Mouse (Mus musculus) limb, embryonic 11.5 days (tissue): ENCODE data around the gene Scgb2b2. TPM values are rescaled to one million over a fixed set of nuclear protein-coding genes. Genes with fewer than 3 reads are reported as not detected.

ENCODE experiments used
- ATAC-seq: fragments of 200-750 bp; cut with Nextera tagmentation; 2 replicates; pipeline ENCODE4 v1.8.0; 2017; ENCODE audit warnings: low read depth; ENCODE audit not compliant: insufficient number of reproducible peaks, low FRiP score, low TSS enrichment
- DNase-seq: peaks from one replicate; pipeline ENCODE4 v3.0.0-alpha.2; 2015; ENCODE audit warnings: low spot score
- H3K27ac ChIP-seq: fragments of 300-500 bp; sonication (generic); replicated peaks from 2 replicates; pipeline ENCODE4 v1.5.1; 2014; ENCODE audit warnings: low read depth, mild to moderate bottlenecking, low read length
- H3K27me3 ChIP-seq: fragments of 300-500 bp; sonication (generic); 2 replicates; pipeline ENCODE4 v1.6.1; 2014; ENCODE audit warnings: mild to moderate bottlenecking, low read length, mixed read lengths; ENCODE audit not compliant: control insufficient read depth, insufficient read depth
- H3K36me3 ChIP-seq: fragments of 300-500 bp; sonication (generic); 2 replicates; pipeline ENCODE4 v1.6.1; 2014; ENCODE audit warnings: mild to moderate bottlenecking, low read length, moderate library complexity, mixed read lengths; ENCODE audit not compliant: control insufficient read depth, insufficient read depth
- H3K4me1 ChIP-seq: fragments of 300-500 bp; sonication (generic); 2 replicates; pipeline ENCODE4 v1.6.1; 2014; ENCODE audit warnings: low read length, mixed read lengths; ENCODE audit not compliant: control insufficient read depth, insufficient read depth
- H3K4me2 ChIP-seq: fragments of 300-500 bp; sonication (generic); 2 replicates; pipeline ENCODE4 v1.6.1; 2014; ENCODE audit warnings: low read depth, mild to moderate bottlenecking, moderate library complexity; ENCODE audit not compliant: severe bottlenecking
- H3K4me3 ChIP-seq: fragments of 300-500 bp; sonication (generic); 2 replicates; pipeline ENCODE4 v1.5.1; 2014; ENCODE audit warnings: low read depth, low read length
- H3K9ac ChIP-seq: fragments of 300-500 bp; sonication (generic); 2 replicates; pipeline ENCODE4 v1.6.1; 2014; ENCODE audit warnings: mild to moderate bottlenecking, low read length
- H3K9me3 ChIP-seq: fragments of 300-500 bp; sonication (generic); 2 replicates; pipeline ENCODE4 v1.6.1; 2016; ENCODE audit warnings: low read length; ENCODE audit not compliant: control insufficient read depth
- WGBS: fragments of 180-500 bp; shearing (Covaris S2); extraction: QIAGEN DNeasy Blood & Tissue Kit; methylation state at CpG from one replicate; pipeline ENCODE4 v1.1.7; 2014; 5-methylcytosine and 5-hydroxymethylcytosine counted together
- polyA plus RNA-seq: library from polyadenylated mRNA; unstranded; fragments of >200 nt; fragmentation: Nextera tagmentation; extraction: Ambion mirVana; gene quantifications from 2 replicates; pipeline ENCODE4 v1.2.1, GENCODE M21; 2014

The Scgb2b2 gene
- not detected in 2 replicates for polyA plus RNA-seq

- H3K4me3 ChIP-seq: no peak within 1 kb of the TSS
- H3K27me3 ChIP-seq: no peaks in the 10 kb centered on the region
- H3K4me2 ChIP-seq: no peak within 1 kb of the TSS
- no peak for ATAC-seq
- no peak for DNase-seq
- no peak within 1 kb of the TSS for H3K27ac ChIP-seq
- no peaks in the 10 kb centered on the region for H3K4me1 ChIP-seq
- H3K9ac ChIP-seq: no peak within 1 kb of the TSS
- peaks cover 2% of the 10 kb centered on the region; the same call in 1 of the 2 replicates for H3K9me3 ChIP-seq
- 91% methylated on average over 5 of the region's 5 CpGs for WGBS
- H3K36me3 ChIP-seq: no peaks in the 10 kb centered on the region
Measured at GRCm38 (mm10) chr7:31290208-31290607, at the start of gene Scgb2b2. TSS of gene Scgb2b2 (plus strand) at chr7:31290508.

DNA sequence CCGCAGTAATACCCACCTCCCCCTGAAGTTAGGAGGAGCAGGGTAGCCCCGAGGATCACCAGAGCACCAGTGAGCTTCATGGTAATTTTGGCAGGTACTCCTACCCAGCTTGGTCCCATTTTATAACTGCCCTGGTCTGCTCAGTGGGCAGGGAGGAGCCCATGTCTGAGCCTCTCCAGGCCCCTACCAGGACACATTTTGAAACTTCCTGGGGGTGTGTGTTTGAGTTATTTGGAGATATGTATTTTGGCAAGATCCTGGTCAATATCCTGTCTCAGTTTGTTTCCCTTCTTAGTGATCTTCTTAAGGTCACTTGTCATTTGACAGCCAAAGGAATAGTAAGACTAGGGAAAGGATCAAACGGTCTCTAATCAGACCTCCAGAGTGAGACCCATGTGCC lies 1.4 kb downstream of the Scgb2b2 start, which contains the start of gene Scgb1b2:
TSS of gene Scgb1b2 (minus strand) at position 101 of the 400 bp plus-strand sequence.
- no peaks in the 10 kb centered on the region for H3K36me3 ChIP-seq
- H3K4me1 ChIP-seq: no peaks in the 10 kb centered on the region
- H3K27me3 ChIP-seq: no peaks in the 10 kb centered on the region
- H3K9ac ChIP-seq: no peak within 1 kb of the TSS
- no peak within 1 kb of the TSS for H3K4me3 ChIP-seq
- no peak within 1 kb of the TSS for H3K27ac ChIP-seq
- no peak within 1 kb of the TSS for H3K4me2 ChIP-seq
- DNase-seq (no peak), ATAC-seq (no peak)
- 84% methylated on average over 3 of the region's 3 CpGs for WGBS
- peaks cover 2% of the 10 kb centered on the region; the same call in 1 of the 2 replicates for H3K9me3 ChIP-seq

Other genes starting within 250 kb of the Scgb2b2 start
- gene Fxyd5, start 248.0 kb upstream of the Scgb2b2 start, polyA plus RNA-seq: 10.8 and 11.5 TPM in 2 replicates
- 2.9 and 3.1 TPM in 2 replicates for gene Fxyd7, start 239.0 kb upstream of the Scgb2b2 start, polyA plus RNA-seq
- gene Fxyd1, start 233.3 kb upstream of the Scgb2b2 start, polyA plus RNA-seq: 12.5 and 13.7 TPM in 2 replicates
- gene Lgi4, start 231.2 kb upstream of the Scgb2b2 start, polyA plus RNA-seq: 0.10 and 0.23 TPM in 2 replicates
- gene Fxyd3, start 213.8 kb upstream of the Scgb2b2 start, polyA plus RNA-seq: 12.9 and 17.5 TPM in 2 replicates
- gene Hpn, start 175.2 kb upstream of the Scgb2b2 start, polyA plus RNA-seq: 2.2 and 2.3 TPM in 2 replicates
- 0.51 and 1.0 TPM in 2 replicates for gene Scn1b, start 163.5 kb upstream of the Scgb2b2 start, polyA plus RNA-seq
- gene Gramd1a, start 134.6 kb upstream of the Scgb2b2 start, polyA plus RNA-seq: 86.9 and 87.2 TPM in 2 replicates
- not detected in 2 replicates for gene Scgb1b2, start 1.3 kb downstream of the Scgb2b2 start, polyA plus RNA-seq
- gene Scgb2b3, start 71.6 kb downstream of the Scgb2b2 start, polyA plus RNA-seq: not detected in 2 replicates
- gene Scgb1b3, start 85.1 kb downstream of the Scgb2b2 start, polyA plus RNA-seq: not detected in 2 replicates